Mouse (Mus musculus) intestine, postnatal 0 days (tissue): Measurements from ENCODE around the gene Pfkfb2. TPM values are rescaled to one million over a fixed set of nuclear protein-coding genes. Genes with fewer than 3 reads are reported as not detected.
"Not testable (repeated sequence)": the region's sequence is repeated elsewhere in the genome, so short reads cannot be mapped to it uniquely, and the experiment has no call there.

Experiments
- ATAC-seq: fragments of 200-750 bp; cut with Nextera tagmentation; 2 replicates; pipeline ENCODE4 v1.8.0; 2017; ENCODE audit warnings: mild to moderate bottlenecking, moderate TSS enrichment, moderate library complexity
- H3K27ac ChIP-seq: fragments of 300-500 bp; sonication (generic); 2 replicates; pipeline ENCODE4 v1.5.1; 2014; ENCODE audit warnings: mild to moderate bottlenecking, low read depth, low read length, moderate library complexity
- H3K27me3 ChIP-seq: fragments of 300-500 bp; sonication (generic); replicated peaks from 2 replicates; pipeline ENCODE4 v1.6.1; 2014; ENCODE audit warnings: low read length, mixed read lengths; ENCODE audit not compliant: control insufficient read depth, insufficient read depth
- H3K36me3 ChIP-seq: fragments of 300-500 bp; sonication (generic); 2 replicates; pipeline ENCODE4 v1.6.1; 2014; ENCODE audit warnings: mild to moderate bottlenecking, moderate library complexity; ENCODE audit not compliant: control insufficient read depth, insufficient read depth
- H3K4me1 ChIP-seq: fragments of 300-500 bp; sonication (generic); replicated peaks from 2 replicates; pipeline ENCODE4 v1.6.1; 2014; ENCODE audit warnings: antibody characterized with exemption, low read length, mixed read lengths; ENCODE audit not compliant: control insufficient read depth, insufficient read depth
- H3K4me2 ChIP-seq: fragments of 300-500 bp; sonication (generic); replicated peaks from 2 replicates; pipeline ENCODE4 v1.6.1; 2014; ENCODE audit warnings: low read depth, mild to moderate bottlenecking, moderate library complexity
- H3K4me3 ChIP-seq: fragments of 300-500 bp; sonication (generic); 2 replicates; pipeline ENCODE4 v1.5.1; 2014; ENCODE audit warnings: low read depth, low read length
- H3K9ac ChIP-seq: fragments of 300-500 bp; sonication (generic); 2 replicates; pipeline ENCODE4 v1.6.1; 2014; ENCODE audit warnings: mild to moderate bottlenecking, low read depth, low read length
- H3K9me3 ChIP-seq: fragments of 300-500 bp; sonication (generic); 2 replicates; pipeline ENCODE4 v1.6.1; 2016; ENCODE audit warnings: mixed run types; ENCODE audit not compliant: control insufficient read depth
- CTCF ChIP-seq: sonication (generic); IDR thresholded peaks from 2 replicates; pipeline ENCODE4 v1.5.1; 2016; ENCODE audit warnings: low read depth, mild to moderate bottlenecking, control low read depth, antibody characterized with exemption, moderate library complexity
- WGBS: fragments of 180-500 bp; shearing (Covaris S2); extraction: QIAGEN DNeasy Blood & Tissue Kit; methylation state at CpG from one replicate; pipeline ENCODE4 v1.1.7; 2014; 5-methylcytosine and 5-hydroxymethylcytosine counted together
- polyA plus RNA-seq: library from polyadenylated mRNA; unstranded; fragments of >200 nt; fragmentation: Nextera tagmentation; extraction: Ambion mirVana; gene quantifications from 2 replicates; pipeline ENCODE4 v1.2.1, GENCODE M21; 2015

The Pfkfb2 gene
- polyA plus RNA-seq, 1 experiment from 2014 or later, result 6.1 TPM

DNA sequence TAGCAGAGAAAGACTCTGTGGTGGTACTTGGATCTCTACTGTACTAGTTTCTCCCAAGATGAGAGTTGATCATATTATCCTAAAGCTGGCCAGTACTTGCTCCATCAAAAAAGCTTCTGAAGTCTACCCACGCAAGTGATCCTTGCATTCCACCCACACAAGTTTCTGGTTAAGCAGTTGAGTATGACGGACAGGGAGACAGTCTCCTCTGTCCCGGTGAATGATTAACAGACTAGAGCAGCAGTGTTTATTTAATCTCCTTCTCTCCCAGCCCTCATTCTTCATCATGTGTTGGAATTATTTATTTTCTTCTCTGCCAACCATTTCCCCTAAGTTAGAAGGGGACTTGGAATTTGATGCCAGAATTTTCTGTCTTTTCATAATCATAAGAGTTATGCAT lies 67.6 kb downstream of the Pfkfb2 start, which contains the start of gene C4bp:
Gene C4bp (minus strand): TSS at position 179 of the 400 bp plus-strand sequence.
- no peak within 1 kb of the TSS for H3K9ac ChIP-seq
- H3K27ac ChIP-seq, result no peak within 1 kb of the TSS
- H3K27me3 ChIP-seq, result no peaks in the 10 kb centered on the region
- WGBS, result 28% methylated on average over 3 of the region's 3 CpGs
- H3K4me1 ChIP-seq, result 0 out of 2 replicates have a peak, but pooled peaks cover 6% of the 10 kb centered on the region
- no peak for ATAC-seq
- H3K9me3 ChIP-seq, result no peaks in the 10 kb centered on the region
- H3K4me3 ChIP-seq, result no peak within 1 kb of the TSS
- TF ChIP-seq CTCF, result no peak
- H3K4me2 ChIP-seq, result no peak within 1 kb of the TSS
- H3K36me3 ChIP-seq, result no peaks in the 10 kb centered on the region

GRCm38 (mm10) chr1:130659641-130660040 lies 69.4 kb downstream of the Pfkfb2 start:
- not testable (repeated sequence) for H3K27me3 ChIP-seq, H3K4me1 ChIP-seq, H3K36me3 ChIP-seq, H3K9me3 ChIP-seq, H3K27ac ChIP-seq, H3K4me3 ChIP-seq, ATAC-seq, H3K4me2 ChIP-seq, H3K9ac ChIP-seq
- 18% methylated on average over 5 of the region's 5 CpGs for WGBS

DNA sequence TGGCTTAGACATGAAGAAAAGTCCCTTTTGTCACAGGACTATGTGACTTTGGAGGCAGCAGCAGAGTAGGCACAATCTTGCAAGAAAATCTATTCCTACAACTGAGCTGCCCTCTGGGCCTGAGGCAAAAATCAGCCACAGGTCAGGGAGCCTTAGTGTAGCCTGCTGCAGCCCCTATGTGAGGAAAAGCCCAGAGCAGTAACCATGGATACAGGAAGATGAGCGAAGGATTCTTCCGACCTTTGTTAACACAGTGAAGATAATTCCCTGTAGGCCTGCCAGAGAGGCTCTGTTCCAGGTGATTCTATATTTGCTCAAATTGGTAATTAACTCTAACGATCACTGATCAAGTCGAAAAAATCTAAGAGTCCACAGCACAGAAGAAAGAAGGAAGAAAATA lies 85.0 kb downstream of the Pfkfb2 start:
- H3K27ac ChIP-seq, result no peak overlapping the region
- no peak overlapping the region for H3K9ac ChIP-seq
- H3K27me3 ChIP-seq, result no peaks in the 10 kb centered on the region
- WGBS, result 53% methylated on average over 4 of the region's 4 CpGs
- no peak for TF ChIP-seq CTCF
- H3K4me1 ChIP-seq, result no peaks in the 10 kb centered on the region
- no peaks in the 10 kb centered on the region for H3K9me3 ChIP-seq
- H3K4me3 ChIP-seq, result no peak overlapping the region
- no peak for ATAC-seq
- H3K4me2 ChIP-seq, result no peak overlapping the region
- H3K36me3 ChIP-seq, result no peaks in the 10 kb centered on the region

GRCm38 (mm10) chr1:130640967-130641366 lies 88.1 kb downstream of the Pfkfb2 start:
- no peak for ATAC-seq
- H3K4me1 ChIP-seq, result no peaks in the 10 kb centered on the region

More at GRCm38 (mm10) chr1:130640967-130641366, 88.1 kb downstream of the Pfkfb2 start:
- Histone ChIP-seq H3K4me2 (no peak overlapping the region), H3K27me3 (no peaks in the 10 kb centered on the region), H3K9me3 (no peaks in the 10 kb centered on the region), H3K36me3 (no peaks in the 10 kb centered on the region), H3K4me3 (no peak overlapping the region), H3K9ac (no peak overlapping the region), H3K27ac (no peak overlapping the region)
- no peak for TF ChIP-seq CTCF

Other genes starting within 250 kb of the Pfkfb2 start
- 0.08 TPM in 1 of 2 replicates, not detected in the other for gene Zp3r, start 99.6 kb downstream of the Pfkfb2 start, polyA plus RNA-seq
- gene C4bp, start 67.6 kb downstream of the Pfkfb2 start, polyA plus RNA-seq, result 0.82 and 0.98 TPM in 2 replicates
- gene Gm29427, start 13.5 kb downstream of the Pfkfb2 start, polyA plus RNA-seq, result 0.20 and 0.48 TPM in 2 replicates
- gene Yod1, start 11.9 kb downstream of the Pfkfb2 start, polyA plus RNA-seq, result 8.9 and 9.5 TPM in 2 replicates
- gene AA986860, start 2.7 kb upstream of the Pfkfb2 start, polyA plus RNA-seq, result 42.3 and 46.7 TPM in 2 replicates
- 0.17 TPM in 1 of 2 replicates, not detected in the other for gene Fcamr, start 71.6 kb upstream of the Pfkfb2 start, polyA plus RNA-seq
- 14.0 and 15.1 TPM in 2 replicates for gene Pigr, start 97.4 kb upstream of the Pfkfb2 start, polyA plus RNA-seq
- 0.52 and 2.0 TPM in 2 replicates for gene Fcmr, start 136.4 kb upstream of the Pfkfb2 start, polyA plus RNA-seq
- not detected in 2 replicates for gene Il24, start 158.2 kb upstream of the Pfkfb2 start, polyA plus RNA-seq
- gene Il20, start 182.2 kb upstream of the Pfkfb2 start, polyA plus RNA-seq, result not detected in 2 replicates
- not detected in 2 replicates for gene Il19, start 210.9 kb upstream of the Pfkfb2 start, polyA plus RNA-seq